Mouse (Mus musculus): ENCODE results near the gene 4930453N24Rik. TPM values are rescaled to one million over a fixed set of nuclear protein-coding genes. Genes with fewer than 3 reads are reported as not detected.

4930453N24Rik gene
- total RNA-seq, 1 experiment from 2014 or later: 44.0 TPM

GRCm38 (mm10) chr16:64737289-64737688, 33.7 kb downstream of the 4930453N24Rik start:
- ATAC-seq (replicated peaks; ENCODE audit: insufficient number of reproducible peaks, low FRiP score, low TSS enrichment, poor library complexity, severe bottlenecking): no peak

- no peak; the same call in 1 of the 2 replicates for ATAC-seq (replicated peaks; ENCODE audit: insufficient number of reproducible peaks, low FRiP score, low TSS enrichment, poor library complexity, severe bottlenecking)
Measured at GRCm38 (mm10) chr16:64723273-64724057, 47.5 kb downstream of the 4930453N24Rik start.

GRCm38 (mm10) chr16:64721542-64721941, 49.4 kb downstream of the 4930453N24Rik start:
- no peak for ATAC-seq (replicated peaks; ENCODE audit: insufficient number of reproducible peaks, low FRiP score, low TSS enrichment, poor library complexity, severe bottlenecking)

- ATAC-seq (replicated peaks; ENCODE audit: insufficient number of reproducible peaks, low FRiP score, low TSS enrichment, poor library complexity, severe bottlenecking): no peak
Measured at GRCm38 (mm10) chr16:64719096-64719495, 51.9 kb downstream of the 4930453N24Rik start.

GRCm38 (mm10) chr16:64717814-64718213, 53.1 kb downstream of the 4930453N24Rik start:
- ATAC-seq (replicated peaks; ENCODE audit: insufficient number of reproducible peaks, low FRiP score, low TSS enrichment, poor library complexity, severe bottlenecking): no peak

- no peak for ATAC-seq (replicated peaks; ENCODE audit: insufficient number of reproducible peaks, low FRiP score, low TSS enrichment, poor library complexity, severe bottlenecking)
Measured at GRCm38 (mm10) chr16:64711816-64712215, 59.1 kb downstream of the 4930453N24Rik start.

Other genes with a start within 250 kb of the 4930453N24Rik start
- not detected in 3 replicates for gene Csnka2ip, start 168.8 kb downstream of the 4930453N24Rik start, total RNA-seq (2017)
- gene Zfp654, start 80.5 kb upstream of the 4930453N24Rik start, total RNA-seq (2017): 20.6 to 26.0 TPM (median 22.4 TPM) in 3 replicates
- gene Cggbp1, start 80.8 kb upstream of the 4930453N24Rik start, total RNA-seq (2017): 79.2 to 119 TPM (median 83.8 TPM) in 3 replicates

Measured in monocyte, adult 5-6 weeks (primary cell).